17 mouse cellular contexts compared by ENCODE assay signal in genomic region chr4:58464390-58465164, GRCm38 (mm10).
A peak's percentile ranks its signal among the peaks of the same experiment; 100 is the strongest.
DNase-seq lines count a peak whose midpoint lies in the region; ATAC-seq and TF ChIP-seq lines count a peak whose summit lies in the region.
"Had no signal": no experiment of that assay in that cellular context is flagged by ENCODE, and none has a peak within 500 bp of the region (broad histone marks: within the 10 kb centered on the region; RNA-seq: fewer than 3 reads in every experiment).

No protein-coding gene starts in this region.

- peak overlapping the region; percentile 65 for H3K4me2 ChIP-seq in myocyte (ENCODE audit: low read depth)
- no peak overlapping the region for H3K4me2 ChIP-seq in midbrain, embryonic 11.5 days
- H3K4me2 ChIP-seq: liver, embryonic 13.5 days; midbrain, embryonic 12.5 days; stomach, embryonic 15.5 days had no signal

- no peak for ATAC-seq in cerebellum, adult (ENCODE audit: insufficient number of reproducible peaks, low FRiP score, low TSS enrichment)
- ATAC-seq in midbrain, embryonic 11.5 days (ENCODE audit: low FRiP score), result no peak
- ATAC-seq: activated CD4-positive, CD25-positive, alpha-beta regulatory T cell, adult 4 months; hindbrain, postnatal 0 days had no signal

- H3K4me3 ChIP-seq in myocyte, result no peak overlapping the region
- H3K4me3 ChIP-seq in midbrain, embryonic 11.5 days (ENCODE audit: low read depth, low read length), result no peak overlapping the region
- H3K4me3 ChIP-seq: liver, embryonic 13.5 days; midbrain, embryonic 12.5 days; stomach, embryonic 15.5 days had no signal

- H3ac ChIP-seq in myocyte (ENCODE audit: control insufficient read depth, insufficient read length), result no peak overlapping the region

- no peak overlapping the region for H3K27ac ChIP-seq in midbrain, embryonic 11.5 days (ENCODE audit: low read depth, low read length)
- H3K27ac ChIP-seq: hindbrain, postnatal 0 days; liver, embryonic 13.5 days; midbrain, embryonic 12.5 days; stomach, embryonic 15.5 days had no signal

- no peaks in the 10 kb centered on the region for H3K27me3 ChIP-seq in myocyte (ENCODE audit: control insufficient read depth, insufficient read depth, insufficient read length)
- no peaks in the 10 kb centered on the region for H3K27me3 ChIP-seq in midbrain, embryonic 11.5 days (ENCODE audit: control insufficient read depth, insufficient read depth, low read length)
- H3K27me3 ChIP-seq: liver, embryonic 13.5 days; midbrain, embryonic 12.5 days; stomach, embryonic 15.5 days had no signal

- DNase-seq in cerebellum, adult 9-10 months, result peak; percentile 1
- DNase-seq in layer of hippocampus, postnatal 10 days (ENCODE audit: low spot score in 2 of 2), result peak; percentile 9 to 19
- DNase-seq in layer of hippocampus, adult 9-10 months (ENCODE audit: low spot score), result no peak
- peak; percentile 51 for DNase-seq in adrenal gland, postnatal 14 days
- no peak for DNase-seq in yolk sac, embryonic 10.5 days (ENCODE audit: low spot score)
- DNase-seq in midbrain, embryonic 11.5 days (ENCODE audit: low spot score, missing footprints), result no peak
- DNase-seq: cerebellum, postnatal 25 days; liver, embryonic 13.5 days; lung, postnatal 14 days; thymus, postnatal 36 days had no signal

- H3K9ac ChIP-seq in midbrain, embryonic 11.5 days (ENCODE audit: low read length), result no peak overlapping the region
- H3K9ac ChIP-seq: liver, embryonic 13.5 days; midbrain, embryonic 12.5 days; stomach, embryonic 15.5 days had no signal

- H3K36me3 ChIP-seq in myocyte (ENCODE audit: control insufficient read depth, insufficient read depth), result no peaks in the 10 kb centered on the region
- H3K36me3 ChIP-seq in midbrain, embryonic 11.5 days (ENCODE audit: control insufficient read depth, insufficient read depth, low read length), result no peaks in the 10 kb centered on the region
- H3K36me3 ChIP-seq: G1E; liver, embryonic 13.5 days; midbrain, embryonic 12.5 days; stomach, embryonic 15.5 days had no signal

- 89% methylated on average over 13 of the region's 13 CpGs for WGBS in midbrain, embryonic 11.5 days

- TF ChIP-seq POLR2A in myocyte (IDR thresholded peaks at IDR 0.05; ENCODE audit: insufficient read length, low read depth), result no peak

- H3K4me1 ChIP-seq in midbrain, embryonic 11.5 days (ENCODE audit: control insufficient read depth, insufficient read depth, low read length), result no peaks in the 10 kb centered on the region
- H3K4me1 ChIP-seq: liver, embryonic 13.5 days; midbrain, embryonic 12.5 days; stomach, embryonic 15.5 days had no signal

- peaks cover 10% of the 10 kb centered on the region for H3K79me2 ChIP-seq in myocyte (ENCODE audit: control insufficient read depth, insufficient read depth)

- no peaks in the 10 kb centered on the region for H3K9me3 ChIP-seq in midbrain, embryonic 11.5 days (ENCODE audit: control insufficient read depth, low read length)
- H3K9me3 ChIP-seq: liver, embryonic 13.5 days; midbrain, embryonic 12.5 days; stomach, embryonic 15.5 days had no signal

TF ChIP-seq in myocyte, 11 proteins besides CTCF, POLR2A, EP300 and RAD21:
- TF ChIP-seq REST (IDR thresholded peaks at IDR 0.05; ENCODE audit: insufficient read depth, insufficient read length), result no peak
- TF ChIP-seq MYOG (IDR thresholded peaks at IDR 0.05; ENCODE audit: control insufficient read depth in 1 of 3, insufficient read depth in 1 of 3, insufficient read length in 2 of 3, low read depth in 2 of 3), result peak in 1 of 3 experiments; percentile 76
- peak; percentile 78 for TF ChIP-seq USF1 (IDR thresholded peaks at IDR 0.05; ENCODE audit: low read depth)
- peak; percentile 2 for TF ChIP-seq TCF12 (IDR thresholded peaks at IDR 0.05; ENCODE audit: insufficient read depth, poor library complexity, severe bottlenecking)
- TF ChIP-seq POLR2AphosphoS2 (IDR thresholded peaks at IDR 0.05; ENCODE audit: insufficient read length, low read depth), result no peak
- TF ChIP-seq TCF3 (IDR thresholded peaks at IDR 0.05; ENCODE audit: insufficient read length, low read depth), result no peak
- TF ChIP-seq E2F4 (IDR thresholded peaks at IDR 0.05; ENCODE audit: insufficient read depth), result no peak
- TF ChIP-seq CEBPB (IDR thresholded peaks at IDR 0.05; ENCODE audit: insufficient read depth, poor library complexity, severe bottlenecking), result 0 out of 2 replicates have a peak, but pooled peaks have one; percentile 27
- peak in 1 of 3 experiments; percentile 75 for TF ChIP-seq MYOD1 (IDR thresholded peaks at IDR 0.05; ENCODE audit: control insufficient read depth in 1 of 3, insufficient read length in 2 of 3, low read depth in 2 of 3)
- TF ChIP-seq MAX (IDR thresholded peaks at IDR 0.05; ENCODE audit: low read depth), result no peak
- no peak for TF ChIP-seq SRF (IDR thresholded peaks at IDR 0.05; ENCODE audit: control insufficient read depth, insufficient read length, low read depth)

Comparison
In these comparisons a context has a peak if more than half of its experiments do, and no peak if none do; other contexts are left out.
1. DNase-seq: peak in cerebellum, adult 9-10 months (single experiment), layer of hippocampus, postnatal 10 days (2 of 2) and adrenal gland, postnatal 14 days (single experiment); none in layer of hippocampus, adult 9-10 months (single experiment), yolk sac, embryonic 10.5 days (single experiment) and midbrain, embryonic 11.5 days (single experiment).